Mouse (Mus musculus) splenic B cell, adult 2 months (primary cell): ENCODE measurements at regions not wholly inside any gene's neighbourhood (a gene's known extent, or its start where the extent isn't known, plus 50 kb on each side); places are given as distances from the start of the nearest gene placed in this dataset.

Experiments
- DNase-seq: peaks from one replicate; pipeline ENCODE4 v3.0.0-alpha.2; 2011; ENCODE audit warnings: low read depth, low spot score
- H3K27me3 ChIP-seq: 2 replicates; pipeline ENCODE4 v1.6.1; 2012; ENCODE audit warnings: mild to moderate bottlenecking, low read length, moderate library complexity, mixed read lengths; ENCODE audit not compliant: control insufficient read depth, poor library complexity, insufficient read depth, severe bottlenecking
- H3K36me3 ChIP-seq: 2 replicates; pipeline ENCODE4 v1.6.1; 2012; ENCODE audit warnings: mild to moderate bottlenecking, low read length, moderate library complexity, mixed read lengths; ENCODE audit not compliant: control insufficient read depth, poor library complexity, insufficient read depth, severe bottlenecking

GRCm38 (mm10) chr11:22644877-22645276 is 133.0 kb downstream of the Tmem17 start:
- H3K36me3 ChIP-seq = no peaks in the 10 kb centered on the region
- no peak for DNase-seq
- no peaks in the 10 kb centered on the region for H3K27me3 ChIP-seq

GRCm38 (mm10) chr11:22646192-22646936 is 134.5 kb downstream of the Tmem17 start:
- DNase-seq = no peak
- H3K27me3 ChIP-seq = no peaks in the 10 kb centered on the region
- no peaks in the 10 kb centered on the region for H3K36me3 ChIP-seq

DNA sequence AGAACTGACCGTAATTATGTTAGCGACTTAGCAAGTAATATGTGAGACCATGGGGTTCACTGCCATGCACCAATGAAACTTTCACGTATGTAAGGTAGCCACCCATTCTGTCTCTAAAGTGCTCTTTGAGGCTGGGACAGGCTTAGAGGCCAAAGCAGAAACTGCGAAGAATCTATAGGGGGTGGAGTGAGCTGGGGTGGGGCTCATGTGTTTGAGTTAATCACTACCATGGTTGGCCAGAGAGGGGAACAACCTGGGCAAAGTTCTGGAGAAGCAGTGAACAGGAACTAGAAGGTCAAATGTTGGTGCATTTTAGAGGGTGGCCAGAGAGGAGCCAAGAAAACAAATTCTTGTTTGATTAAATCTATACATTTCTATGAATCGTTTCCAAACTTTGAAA is 136.4 kb downstream of the Tmem17 start:
- no peak for DNase-seq
- no peaks in the 10 kb centered on the region for H3K27me3 ChIP-seq
- no peaks in the 10 kb centered on the region for H3K36me3 ChIP-seq

- DNase-seq = no peak
- Histone ChIP-seq H3K27me3 (no peaks in the 10 kb centered on the region), H3K36me3 (no peaks in the 10 kb centered on the region)
These were observed 138.9 kb downstream of the Tmem17 start for GRCm38 (mm10) chr11:22650771-22651170.

DNA sequence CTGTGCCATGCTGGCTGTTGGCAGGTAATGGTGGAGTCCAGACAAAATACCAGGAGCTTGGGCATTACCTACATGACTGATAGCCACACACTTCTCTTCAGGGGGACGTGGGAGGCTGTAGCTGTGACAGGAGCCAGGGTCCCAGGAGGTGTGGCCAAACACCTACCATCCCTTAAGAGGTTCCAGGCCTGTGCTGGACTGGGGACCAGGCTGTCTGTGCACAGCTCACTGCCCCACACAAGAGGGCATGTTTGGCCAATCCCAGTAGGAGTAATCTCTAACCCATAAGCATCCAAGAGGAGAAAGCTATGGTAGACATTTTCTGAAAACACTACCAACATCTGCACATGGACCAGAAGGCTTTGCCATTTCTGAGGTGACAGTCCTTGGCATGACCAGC is 139.4 kb downstream of the Tmem17 start:
- Histone ChIP-seq H3K27me3 (no peaks in the 10 kb centered on the region), H3K36me3 (no peaks in the 10 kb centered on the region)
- DNase-seq = no peak

- no peaks in the 10 kb centered on the region for H3K27me3 ChIP-seq
- no peaks in the 10 kb centered on the region for H3K36me3 ChIP-seq
- no peak for DNase-seq
These were observed 140.0 kb downstream of the Tmem17 start for GRCm38 (mm10) chr11:22651911-22652310.

DNA sequence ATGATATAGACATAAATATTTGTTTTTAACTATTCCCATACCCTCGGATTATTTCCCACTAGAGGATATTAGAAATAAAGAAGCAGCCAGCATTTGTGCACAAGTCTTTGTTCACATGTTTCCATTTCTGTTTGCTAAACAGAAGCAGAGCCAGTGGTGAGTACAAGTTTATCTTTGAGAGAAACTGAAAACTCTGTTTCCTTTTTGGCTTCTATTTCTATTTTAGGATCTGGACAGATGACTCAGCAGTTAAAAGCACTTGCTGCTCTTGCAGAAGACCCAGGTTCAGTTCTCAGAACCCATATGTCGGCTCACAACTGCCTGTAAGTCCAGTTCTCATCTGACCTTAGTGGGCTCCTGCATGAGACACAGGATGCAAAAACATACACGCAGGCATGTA is 141.0 kb downstream of the Tmem17 start:
- DNase-seq = no peak
- Histone ChIP-seq H3K36me3 (no peaks in the 10 kb centered on the region), H3K27me3 (no peaks in the 10 kb centered on the region)

DNA sequence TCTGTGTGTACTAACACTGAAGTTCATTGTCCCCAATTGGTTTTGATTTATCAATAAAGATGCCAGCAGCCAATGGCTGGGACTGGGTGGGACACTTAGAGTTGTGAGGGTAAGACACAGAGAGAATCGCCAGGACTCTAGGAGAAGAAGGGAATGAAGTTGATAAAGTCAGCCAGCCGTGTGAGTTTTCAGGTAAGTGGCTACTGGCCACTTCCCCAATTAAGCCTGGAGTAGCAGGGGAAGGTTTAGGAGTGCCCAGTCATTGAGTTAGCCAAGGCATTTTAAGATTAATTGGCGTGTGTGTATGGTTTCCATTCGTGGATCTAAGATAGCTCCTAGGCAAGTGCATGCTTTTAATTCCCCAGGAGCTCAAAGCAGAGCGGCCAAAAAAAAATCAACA is 141.5 kb downstream of the Tmem17 start:
- DNase-seq = no peak
- Histone ChIP-seq H3K27me3 (no peaks in the 10 kb centered on the region), H3K36me3 (no peaks in the 10 kb centered on the region)

DNA sequence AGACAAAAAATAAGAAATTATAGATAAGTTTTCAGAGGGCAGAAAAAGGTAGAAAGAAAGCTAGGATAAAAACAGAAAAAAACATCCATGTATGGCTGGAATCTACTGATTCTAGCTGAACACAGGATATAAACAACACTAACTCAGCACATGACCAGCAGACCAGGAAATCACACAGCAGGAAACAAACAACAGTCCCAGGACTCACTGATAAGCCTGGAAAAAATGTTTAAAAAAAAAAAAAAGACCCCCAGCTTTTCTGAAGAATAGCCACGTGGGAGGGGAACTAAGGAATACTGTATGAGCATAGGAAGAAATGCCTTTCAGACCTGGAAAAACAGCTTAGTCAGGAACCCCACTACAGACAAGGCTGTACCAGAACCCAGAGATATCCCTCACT is 145.7 kb downstream of the Tmem17 start:
- Histone ChIP-seq H3K27me3 (no peaks in the 10 kb centered on the region), H3K36me3 (no peaks in the 10 kb centered on the region)
- no peak for DNase-seq

- H3K27me3 ChIP-seq = no peaks in the 10 kb centered on the region
- no peak for DNase-seq
- no peaks in the 10 kb centered on the region for H3K36me3 ChIP-seq
These were observed 149.2 kb downstream of the Tmem17 start for GRCm38 (mm10) chr11:22661072-22661471.

DNA sequence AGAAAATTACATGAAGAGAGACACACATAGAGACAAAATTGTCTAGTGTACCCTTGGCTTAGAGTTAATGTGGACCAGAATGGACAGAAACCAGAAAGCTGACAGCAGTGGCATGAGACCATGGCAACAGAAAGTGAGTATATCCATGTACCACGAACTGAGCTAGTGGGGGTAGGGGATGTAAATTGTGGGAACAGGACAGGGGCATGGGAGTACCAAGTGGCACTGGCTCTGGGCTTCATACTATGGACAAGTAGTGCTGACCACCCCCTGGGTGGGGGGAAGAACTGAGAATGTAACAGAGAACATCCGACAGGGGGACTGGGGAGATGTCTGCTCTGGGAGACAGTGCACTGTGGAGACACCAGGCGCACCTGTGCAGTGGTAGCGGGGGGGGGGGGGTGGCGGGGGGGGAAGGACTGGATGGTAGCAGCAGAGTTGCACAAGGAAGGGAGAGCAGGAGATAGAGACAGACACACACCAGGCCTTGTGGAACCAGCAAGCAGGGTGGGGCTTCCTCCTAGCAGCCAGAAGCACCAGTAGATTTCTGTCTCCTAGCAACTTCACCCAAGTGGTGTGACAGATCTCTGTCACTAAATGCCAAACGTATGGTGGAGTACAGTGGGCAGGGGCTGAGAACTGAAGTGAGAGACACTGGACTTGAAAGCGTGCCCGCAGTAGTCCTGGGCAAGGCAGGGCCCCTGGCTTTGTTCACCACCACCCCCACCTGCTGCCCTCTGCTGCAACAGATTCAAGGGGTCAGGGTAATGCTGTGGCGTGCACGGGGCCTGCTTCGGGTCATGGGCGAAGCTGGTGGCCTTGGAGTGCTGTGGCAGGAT is 150.0 kb downstream of the Tmem17 start:
- Histone ChIP-seq H3K27me3 (no peaks in the 10 kb centered on the region), H3K36me3 (no peaks in the 10 kb centered on the region)
- DNase-seq = no peak

- no peaks in the 10 kb centered on the region for H3K27me3 ChIP-seq
- no peaks in the 10 kb centered on the region for H3K36me3 ChIP-seq
- DNase-seq = peak; percentile 73
These were observed 154.1 kb downstream of the Tmem17 start for GRCm38 (mm10) chr11:22665978-22666377.

- H3K36me3 ChIP-seq = no peaks in the 10 kb centered on the region
- no peaks in the 10 kb centered on the region for H3K27me3 ChIP-seq
- DNase-seq = no peak
These were observed 154.5 kb downstream of the Tmem17 start for GRCm38 (mm10) chr11:22666378-22666777.

GRCm38 (mm10) chr11:22668220-22668619 is 156.3 kb downstream of the Tmem17 start:
- DNase-seq = no peak

GRCm38 (mm10) chr11:22669267-22669666 is 157.4 kb downstream of the Tmem17 start:
- Histone ChIP-seq H3K27me3 (no peaks in the 10 kb centered on the region), H3K36me3 (no peaks in the 10 kb centered on the region)
- no peak for DNase-seq

More at GRCm38 (mm10) chr11:22668220-22668619, 156.3 kb downstream of the Tmem17 start:
- H3K36me3 ChIP-seq = no peaks in the 10 kb centered on the region
- no peaks in the 10 kb centered on the region for H3K27me3 ChIP-seq
